Mouse (Mus musculus) embryonic fibroblast, embryonic 13.5 days (primary cell): ENCODE results near the gene Samd4b.

Experiments used
- CTCF ChIP-seq: IDR thresholded peaks from 2 replicates; pipeline ENCODE4 v1.5.1; 2011; ENCODE audit warnings: mild to moderate bottlenecking, control low read depth, low read length, moderate library complexity, borderline replicate concordance; ENCODE audit not compliant: insufficient read depth
- POLR2A ChIP-seq: IDR thresholded peaks from 2 replicates; pipeline ENCODE4 v1.6.1; 2011; ENCODE audit warnings: low read depth, mild to moderate bottlenecking, control low read depth, low read length, moderate library complexity

DNA sequence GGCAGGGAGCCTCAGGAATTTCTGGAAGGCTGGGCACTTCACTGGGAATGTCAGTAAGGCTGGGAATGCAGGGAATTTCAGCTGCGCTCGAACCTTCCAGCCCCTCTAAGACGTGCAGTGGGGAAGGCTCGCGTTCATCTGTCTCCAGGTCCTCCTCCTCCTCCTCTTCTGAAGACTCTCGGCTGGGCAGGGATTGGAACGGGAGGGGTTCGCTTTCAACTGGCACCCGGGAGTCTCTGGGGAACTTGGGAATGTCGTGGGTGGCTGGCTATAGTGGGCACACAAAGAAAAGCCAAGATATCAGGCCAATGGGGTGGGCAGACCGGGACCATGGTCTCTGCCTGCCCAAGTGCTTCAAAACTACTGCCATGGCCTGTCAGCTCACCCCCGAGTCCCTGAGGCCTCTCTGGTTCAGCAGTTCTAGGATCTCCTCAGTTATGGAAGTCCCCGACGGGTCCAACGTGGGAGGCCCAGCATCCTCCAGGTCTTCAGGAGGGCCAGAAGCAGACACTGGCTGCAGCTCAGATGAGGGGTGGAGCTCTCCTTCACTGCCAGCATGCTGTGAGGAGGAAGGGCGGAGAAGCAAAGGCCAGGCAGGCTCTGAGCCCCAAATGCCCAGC, 235.4 kb downstream of the Samd4b start:
- TF ChIP-seq POLR2A (no peak), CTCF (no peak)
